Mouse (Mus musculus): Measurements from ENCODE around the gene Wee1. TPM values are rescaled to one million over a fixed set of nuclear protein-coding genes. Genes with fewer than 3 reads are reported as not detected.
"Not testable (repeated sequence)": the region's sequence is repeated elsewhere in the genome, so short reads cannot be mapped to it uniquely, and the experiment has no call there.

Gene Wee1
- polyA plus RNA-seq, 1 experiment from 2014 or later: 7.9 TPM

GRCm38 (mm10) chr7:110133988-110134387 is 12.1 kb downstream of the Wee1 start:
- H3K4me3 ChIP-seq (replicated peaks; ENCODE audit: low read depth, low read length): no peak overlapping the region
- H3K27ac ChIP-seq (replicated peaks; ENCODE audit: low read depth, low read length): no peak overlapping the region
- no peak overlapping the region for H3K9ac ChIP-seq (replicated peaks; ENCODE audit: low read length)
- H3K4me2 ChIP-seq (ENCODE audit: low read length): no peak overlapping the region
- no peak for ATAC-seq (ENCODE audit: low FRiP score, low TSS enrichment)
- no peaks in the 10 kb centered on the region; the same call in 1 of the 2 replicates for H3K36me3 ChIP-seq (ENCODE audit: control insufficient read depth, insufficient read depth, low read length)
- H3K4me1 ChIP-seq (ENCODE audit: control insufficient read depth, insufficient read depth, low read length): no peaks in the 10 kb centered on the region
- H3K27me3 ChIP-seq (ENCODE audit: control insufficient read depth, insufficient read depth, low read length): no peaks in the 10 kb centered on the region
- WGBS: 96% methylated on average over 4 of the region's 5 CpGs
- DNase-seq: no peak
- no peaks in the 10 kb centered on the region for H3K9me3 ChIP-seq (ENCODE audit: control insufficient read depth, low read length)

GRCm38 (mm10) chr7:110138538-110138937 is 16.7 kb downstream of the Wee1 start:
- Histone ChIP-seq H3K4me2 (ENCODE audit: low read length) (no peak overlapping the region), H3K27ac (replicated peaks; ENCODE audit: low read depth, low read length) (no peak overlapping the region), H3K27me3 (ENCODE audit: control insufficient read depth, insufficient read depth, low read length) (no peaks in the 10 kb centered on the region), H3K4me3 (replicated peaks; ENCODE audit: low read depth, low read length) (no peak overlapping the region), H3K36me3 (ENCODE audit: control insufficient read depth, insufficient read depth, low read length) (peaks cover 17% of the 10 kb centered on the region), H3K9me3 (ENCODE audit: control insufficient read depth, low read length) (no peaks in the 10 kb centered on the region), H3K4me1 (ENCODE audit: control insufficient read depth, insufficient read depth, low read length) (no peaks in the 10 kb centered on the region), H3K9ac (replicated peaks; ENCODE audit: low read length) (no peak overlapping the region)
- 86% methylated on average over 2 of the region's 2 CpGs for WGBS
- DNase-seq (no peak), ATAC-seq (ENCODE audit: low FRiP score, low TSS enrichment) (no peak)

- Histone ChIP-seq H3K9ac (replicated peaks; ENCODE audit: low read length) (no peak overlapping the region), H3K27me3 (ENCODE audit: control insufficient read depth, insufficient read depth, low read length) (no peaks in the 10 kb centered on the region), H3K4me3 (replicated peaks; ENCODE audit: low read depth, low read length) (no peak overlapping the region), H3K36me3 (ENCODE audit: control insufficient read depth, insufficient read depth, low read length) (peaks cover 17% of the 10 kb centered on the region), H3K27ac (replicated peaks; ENCODE audit: low read depth, low read length) (no peak overlapping the region), H3K9me3 (ENCODE audit: control insufficient read depth, low read length) (no peaks in the 10 kb centered on the region), H3K4me2 (ENCODE audit: low read length) (no peak overlapping the region), H3K4me1 (ENCODE audit: control insufficient read depth, insufficient read depth, low read length) (no peaks in the 10 kb centered on the region)
- WGBS: 94% methylated on average over 1 of the region's 1 CpGs
- DNase-seq (no peak), ATAC-seq (ENCODE audit: low FRiP score, low TSS enrichment) (no peak)
These were observed 22.0 kb downstream of the Wee1 start for GRCm38 (mm10) chr7:110143863-110144262.

- 86% methylated on average over 5 of the region's 5 CpGs for WGBS
- no peak for ATAC-seq (ENCODE audit: low FRiP score, low TSS enrichment)
- H3K4me3 ChIP-seq (replicated peaks; ENCODE audit: low read depth, low read length): no peak overlapping the region
These were observed 31.0 kb downstream of the Wee1 start for GRCm38 (mm10) chr7:110152891-110153290.

GRCm38 (mm10) chr7:110156712-110157260 is 34.9 kb downstream of the Wee1 start:
- no peak overlapping the region for H3K4me2 ChIP-seq (ENCODE audit: low read length)
- DNase-seq (no peak), ATAC-seq (ENCODE audit: low FRiP score, low TSS enrichment) (no peak)
- H3K27ac ChIP-seq (replicated peaks; ENCODE audit: low read depth, low read length): no peak overlapping the region
- no peaks in the 10 kb centered on the region for H3K4me1 ChIP-seq (ENCODE audit: control insufficient read depth, insufficient read depth, low read length)
- H3K9me3 ChIP-seq (ENCODE audit: control insufficient read depth, low read length): no peaks in the 10 kb centered on the region
- no peak overlapping the region for H3K4me3 ChIP-seq (replicated peaks; ENCODE audit: low read depth, low read length)
- no peak overlapping the region for H3K9ac ChIP-seq (replicated peaks; ENCODE audit: low read length)
- H3K36me3 ChIP-seq (ENCODE audit: control insufficient read depth, insufficient read depth, low read length): no peaks in the 10 kb centered on the region
- H3K27me3 ChIP-seq (ENCODE audit: control insufficient read depth, insufficient read depth, low read length): no peaks in the 10 kb centered on the region
- WGBS: 68% methylated on average over 4 of the region's 4 CpGs

More at GRCm38 (mm10) chr7:110152891-110153290, 31.0 kb downstream of the Wee1 start:
- DNase-seq: no peak
- H3K4me2 ChIP-seq (ENCODE audit: low read length): no peak overlapping the region
- H3K27me3 ChIP-seq (ENCODE audit: control insufficient read depth, insufficient read depth, low read length): no peaks in the 10 kb centered on the region
- no peak overlapping the region for H3K27ac ChIP-seq (replicated peaks; ENCODE audit: low read depth, low read length)
- no peaks in the 10 kb centered on the region for H3K4me1 ChIP-seq (ENCODE audit: control insufficient read depth, insufficient read depth, low read length)
- H3K9ac ChIP-seq (replicated peaks; ENCODE audit: low read length): no peak overlapping the region
- H3K36me3 ChIP-seq (ENCODE audit: control insufficient read depth, insufficient read depth, low read length): no peaks in the 10 kb centered on the region
- H3K9me3 ChIP-seq (ENCODE audit: control insufficient read depth, low read length): no peaks in the 10 kb centered on the region

GRCm38 (mm10) chr7:110157261-110157910 is 35.5 kb downstream of the Wee1 start:
- 74% methylated on average over 7 of the region's 7 CpGs for WGBS
- no peak overlapping the region for H3K4me2 ChIP-seq (ENCODE audit: low read length)
- ATAC-seq (ENCODE audit: low FRiP score, low TSS enrichment) (no peak), DNase-seq (no peak)
- no peaks in the 10 kb centered on the region for H3K4me1 ChIP-seq (ENCODE audit: control insufficient read depth, insufficient read depth, low read length)
- H3K9me3 ChIP-seq (ENCODE audit: control insufficient read depth, low read length): no peaks in the 10 kb centered on the region
- H3K36me3 ChIP-seq (ENCODE audit: control insufficient read depth, insufficient read depth, low read length): no peaks in the 10 kb centered on the region
- no peak overlapping the region for H3K4me3 ChIP-seq (replicated peaks; ENCODE audit: low read depth, low read length)
- no peak overlapping the region for H3K27ac ChIP-seq (replicated peaks; ENCODE audit: low read depth, low read length)
- no peaks in the 10 kb centered on the region for H3K27me3 ChIP-seq (ENCODE audit: control insufficient read depth, insufficient read depth, low read length)
- H3K9ac ChIP-seq (replicated peaks; ENCODE audit: low read length): no peak overlapping the region

- no peaks in the 10 kb centered on the region for H3K27me3 ChIP-seq (ENCODE audit: control insufficient read depth, insufficient read depth, low read length)
- no peaks in the 10 kb centered on the region for H3K9me3 ChIP-seq (ENCODE audit: control insufficient read depth, low read length)
- 74% methylated on average over 3 of the region's 3 CpGs for WGBS
- H3K4me3 ChIP-seq (replicated peaks; ENCODE audit: low read depth, low read length): no peak overlapping the region
- no peak overlapping the region for H3K9ac ChIP-seq (replicated peaks; ENCODE audit: low read length)
- H3K36me3 ChIP-seq (ENCODE audit: control insufficient read depth, insufficient read depth, low read length): no peaks in the 10 kb centered on the region
- ATAC-seq (ENCODE audit: low FRiP score, low TSS enrichment): no peak
- H3K4me2 ChIP-seq (ENCODE audit: low read length): no peak overlapping the region
- no peak for DNase-seq
- H3K4me1 ChIP-seq (ENCODE audit: control insufficient read depth, insufficient read depth, low read length): no peaks in the 10 kb centered on the region
- H3K27ac ChIP-seq (replicated peaks; ENCODE audit: low read depth, low read length): no peak overlapping the region
These were observed 36.2 kb downstream of the Wee1 start for GRCm38 (mm10) chr7:110158073-110158472.

GRCm38 (mm10) chr7:110160109-110160508 is 38.3 kb downstream of the Wee1 start:
- H3K9me3 ChIP-seq (ENCODE audit: control insufficient read depth, low read length); H3K9ac ChIP-seq (replicated peaks; ENCODE audit: low read length); H3K27ac ChIP-seq (replicated peaks; ENCODE audit: low read depth, low read length); ATAC-seq (ENCODE audit: low FRiP score, low TSS enrichment); H3K4me2 ChIP-seq (ENCODE audit: low read length); H3K4me3 ChIP-seq (replicated peaks; ENCODE audit: low read depth, low read length); H3K27me3 ChIP-seq (ENCODE audit: control insufficient read depth, insufficient read depth, low read length); H3K4me1 ChIP-seq (ENCODE audit: control insufficient read depth, insufficient read depth, low read length); DNase-seq; H3K36me3 ChIP-seq (ENCODE audit: control insufficient read depth, insufficient read depth, low read length): not testable (repeated sequence)

- Histone ChIP-seq H3K36me3 (ENCODE audit: control insufficient read depth, insufficient read depth, low read length) (no peaks in the 10 kb centered on the region), H3K27me3 (ENCODE audit: control insufficient read depth, insufficient read depth, low read length) (no peaks in the 10 kb centered on the region), H3K4me3 (replicated peaks; ENCODE audit: low read depth, low read length) (no peak overlapping the region), H3K27ac (replicated peaks; ENCODE audit: low read depth, low read length) (no peak overlapping the region), H3K4me2 (ENCODE audit: low read length) (no peak overlapping the region), H3K4me1 (ENCODE audit: control insufficient read depth, insufficient read depth, low read length) (no peaks in the 10 kb centered on the region), H3K9ac (replicated peaks; ENCODE audit: low read length) (no peak overlapping the region), H3K9me3 (ENCODE audit: control insufficient read depth, low read length) (no peaks in the 10 kb centered on the region)
- DNase-seq (no peak), ATAC-seq (ENCODE audit: low FRiP score, low TSS enrichment) (no peak)
These were observed 38.8 kb downstream of the Wee1 start for GRCm38 (mm10) chr7:110160601-110161000.

Measured in midbrain, embryonic 14.5 days (tissue).